Mouse (Mus musculus): Measurements from ENCODE around the gene Olfr970.
"Not testable (repeated sequence)": the region's sequence is repeated elsewhere in the genome, so short reads cannot be mapped to it uniquely, and the experiment has no call there.

Olfr970 gene

DNA sequence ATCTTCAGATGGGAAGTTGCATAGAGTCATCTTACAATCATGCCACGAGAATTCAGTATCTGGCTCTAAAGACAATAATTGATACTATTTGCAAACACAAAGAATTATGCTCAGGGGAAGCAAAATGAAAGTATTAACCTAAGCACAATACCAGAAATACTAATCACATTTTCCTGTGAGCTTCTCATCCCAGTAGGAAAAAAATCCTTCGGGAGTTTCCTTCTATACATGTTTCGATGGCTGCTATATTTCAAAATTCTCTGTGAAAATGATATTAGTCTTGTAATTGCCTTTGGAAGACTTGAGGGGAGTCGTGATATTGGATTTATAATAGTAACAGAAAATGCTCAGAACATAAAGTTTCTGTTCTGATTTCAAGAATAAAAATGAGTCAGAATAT, at the start of gene Olfr970:
Gene Olfr970 (plus strand): TSS at position 301 of the 400 bp plus-strand sequence.
- DNase-seq (ENCODE audit: inconsistent age in 2 of 2, low spot score in 1 of 2) = no peak

DNA sequence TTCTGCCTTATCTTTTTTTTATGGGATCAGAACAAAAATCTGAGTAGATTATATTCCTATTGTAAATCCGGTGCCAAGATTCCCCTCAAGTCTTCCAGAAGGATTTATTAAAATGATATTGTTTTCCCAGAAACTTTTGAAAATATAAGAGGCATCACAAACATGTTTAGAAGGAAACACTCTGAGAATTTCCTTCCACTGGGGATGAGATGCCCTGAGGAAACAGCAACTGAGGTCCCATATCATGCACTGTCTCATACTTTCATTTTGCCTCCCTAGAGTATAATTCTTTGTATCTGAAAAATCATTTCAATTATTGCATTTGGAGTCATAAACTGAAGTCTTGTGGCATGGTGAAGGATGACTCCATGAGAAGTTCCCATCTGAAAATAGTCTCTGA, 25.5 kb upstream of the Olfr970 start, which contains the start of gene Olfr968:
Gene Olfr968 (minus strand): TSS at position 101 of the 400 bp plus-strand sequence.
- DNase-seq (ENCODE audit: inconsistent age in 2 of 2, low spot score in 1 of 2) = no peak

DNA sequence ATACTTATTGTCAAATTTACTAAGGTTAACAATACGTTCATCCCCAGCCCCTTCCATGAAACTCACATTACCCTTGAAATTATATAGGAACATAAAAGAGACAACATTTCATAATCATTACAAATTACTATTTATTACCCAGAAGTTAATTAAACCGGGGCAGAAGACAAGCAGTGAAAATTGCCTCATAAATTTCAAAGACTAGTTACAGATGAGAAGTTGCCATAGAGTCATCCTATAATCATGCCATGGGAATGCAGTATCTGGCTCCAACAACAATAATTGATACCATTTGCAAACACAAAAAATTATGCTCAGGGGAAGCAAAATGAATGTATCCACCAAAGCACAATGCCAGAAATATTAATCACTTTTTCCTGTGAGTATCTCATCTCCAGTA, 18.1 kb upstream of the Olfr970 start, which contains the start of gene Olfr969:
Gene Olfr969 (plus strand): TSS at position 388 of the 400 bp plus-strand sequence.
- no peak for DNase-seq (ENCODE audit: inconsistent age in 2 of 2, low spot score in 1 of 2)

DNA sequence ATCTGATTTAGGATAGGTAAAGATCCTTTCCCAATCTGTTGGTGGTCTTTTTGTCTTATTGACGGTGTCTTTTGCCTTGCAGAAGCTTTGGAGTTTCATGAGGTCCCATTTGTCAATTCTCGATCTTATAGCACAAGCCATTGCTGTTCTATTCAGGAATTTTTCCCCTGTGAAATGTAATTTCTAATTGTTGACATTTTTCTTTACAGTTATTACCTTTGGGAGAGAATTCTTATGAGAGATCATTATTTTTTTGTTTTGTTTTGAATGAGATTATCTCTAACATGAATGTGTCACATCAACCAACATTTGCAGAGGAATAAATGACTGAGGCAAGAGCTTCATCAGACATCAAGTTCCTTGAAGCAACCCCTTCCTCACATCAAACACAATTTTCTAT, 27.9 kb downstream of the Olfr970 start, which contains the start of gene Olfr971:
Gene Olfr971 (plus strand): TSS at position 301 of the 400 bp plus-strand sequence.
- not testable (repeated sequence) for DNase-seq (ENCODE audit: inconsistent age in 2 of 2, low spot score in 1 of 2)

DNA sequence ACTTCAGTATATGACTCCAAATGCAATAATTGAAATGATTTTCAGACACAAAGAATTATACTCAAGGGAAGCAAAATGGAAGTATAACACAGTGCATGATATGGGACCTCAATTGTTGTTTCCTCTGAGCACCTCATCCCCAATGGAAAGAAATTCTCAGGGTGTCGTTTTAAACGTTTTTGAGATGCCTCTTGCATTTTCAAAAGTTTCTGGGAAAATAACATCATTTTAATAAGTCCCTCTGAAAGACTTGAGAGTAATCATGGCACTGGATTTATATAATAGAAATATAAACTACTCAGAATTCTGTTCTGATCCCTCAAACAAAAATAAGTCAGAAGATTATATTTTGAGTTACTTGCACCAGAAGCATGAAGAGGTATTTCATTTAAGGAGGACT, 57.5 kb downstream of the Olfr970 start, which contains the start of gene Olfr972:
Gene Olfr972 (plus strand): TSS at position 301 of the 400 bp plus-strand sequence.
- DNase-seq (ENCODE audit: inconsistent age in 2 of 2, low spot score in 1 of 2) = no peak

Data from adrenal gland, adult (tissue).